Mouse (Mus musculus) G1E (cell line): ENCODE results near the gene Dock3. TPM values are rescaled to one million over a fixed set of nuclear protein-coding genes. Genes with fewer than 3 reads are reported as not detected.

Source experiments
- ATAC-seq: 2 replicates; pipeline ENCODE4 v1.8.0; 2016; ENCODE audit warnings: mild to moderate bottlenecking; ENCODE audit not compliant: insufficient number of reproducible peaks, poor library complexity, low FRiP score, severe bottlenecking; ENCODE audit errors: extremely low read depth
- DNase-seq: peaks from one replicate; pipeline ENCODE4 v3.0.0; 2012; ENCODE audit warnings: low spot score
- H3K27me3 ChIP-seq: 2 replicates; pipeline ENCODE4 v1.6.1; 2012; ENCODE audit warnings: mild to moderate bottlenecking, low read length, inconsistent platforms; ENCODE audit not compliant: insufficient read depth
- H3K36me3 ChIP-seq: replicated peaks from 2 replicates; pipeline ENCODE3; 2012; ENCODE audit warnings: mild to moderate bottlenecking, inconsistent platforms
- H3K4me1 ChIP-seq: 2 replicates; pipeline ENCODE4 v1.6.1; 2012; ENCODE audit warnings: low read depth, low read length, inconsistent platforms, mixed read lengths; ENCODE audit not compliant: insufficient read depth
- H3K4me3 ChIP-seq: 2 replicates; pipeline ENCODE4 v1.5.1; 2012; ENCODE audit warnings: low read depth, mild to moderate bottlenecking, inconsistent platforms, low read length, moderate library complexity, mixed read lengths
- H3K9me3 ChIP-seq: replicated peaks from 2 replicates; pipeline ENCODE4 v1.6.1; 2012; ENCODE audit warnings: inconsistent platforms
- CTCF ChIP-seq: IDR thresholded peaks from 2 replicates; pipeline ENCODE4 v1.5.1; 2012; ENCODE audit warnings: low read depth, low read length, inconsistent platforms, mixed read lengths
- GATA1 ChIP-seq: IDR thresholded peaks from 2 replicates; pipeline ENCODE4 v1.6.1; 2012; ENCODE audit warnings: borderline replicate concordance, low read length, inconsistent platforms, mixed read lengths
- GATA2 ChIP-seq: IDR thresholded peaks from 2 replicates; pipeline ENCODE4 v1.6.1; 2012; ENCODE audit warnings: low read depth, low read length, inconsistent platforms, borderline replicate concordance
- POLR2AphosphoS5 ChIP-seq: IDR thresholded peaks from 2 replicates; pipeline ENCODE4 v1.6.1; 2012; ENCODE audit warnings: low read depth, low read length, inconsistent platforms; ENCODE audit not compliant: insufficient replicate concordance
- TAL1 ChIP-seq: conservative IDR thresholded peaks from 2 replicates; pipeline ENCODE4 v1.6.1; 2012; ENCODE audit warnings: low read depth, low read length, inconsistent platforms, mixed read lengths
- polyA plus RNA-seq: library from polyadenylated mRNA; stranded (reverse); fragments of >175 nt; gene quantifications from 2 replicates; pipeline ENCODE4 v1.2.3, GENCODE M21; 2012
- total RNA-seq, 2 experiments: library from RNA; stranded (forward) in 1 of 2; stranded (reverse) in 1 of 2; fragments of 200-1000 nt in 1 of 2; fragments of >200 nt in 1 of 2; fragmentation: Nextera tagmentation in 1 of 2; gene quantifications; 2 replicates each; pipeline ENCODE4 v1.2.3; 2014 to 2017

The Dock3 gene
- total and polyA plus RNA-seq, 3 experiments = 0.33 TPM; not detected in 2

DNA sequence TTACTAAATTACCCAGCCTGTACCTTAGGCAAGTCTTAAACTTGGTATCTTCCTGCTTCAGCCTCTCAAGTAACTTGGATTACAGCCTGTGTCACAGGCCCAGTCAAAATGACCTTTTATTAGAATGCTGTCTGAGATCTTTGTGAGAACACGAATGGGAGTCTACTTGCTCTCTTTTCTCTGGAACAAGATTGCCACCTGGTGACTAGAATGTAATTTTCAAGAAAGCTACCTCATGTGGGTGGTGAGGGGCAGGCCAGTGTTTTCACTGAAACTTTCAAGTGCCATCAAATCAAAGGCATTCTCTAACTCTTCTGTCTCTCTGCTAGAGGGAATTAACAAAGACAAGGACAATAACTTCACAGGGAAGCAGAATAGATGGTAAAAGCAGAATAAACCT is 317.9 kb downstream of the Dock3 start:
- Histone ChIP-seq H3K4me3 (no peak overlapping the region), H3K27me3 (peaks cover 9% of the 10 kb centered on the region), H3K9me3 (no peaks in the 10 kb centered on the region), H3K36me3 (no peaks in the 10 kb centered on the region), H3K4me1 (no peaks in the 10 kb centered on the region)
- ATAC-seq = no peak
- DNase-seq = no peak
- TF ChIP-seq GATA1 (no peak), CTCF (no peak), POLR2AphosphoS5 (no peak), GATA2 (no peak), TAL1 (no peak)

DNA sequence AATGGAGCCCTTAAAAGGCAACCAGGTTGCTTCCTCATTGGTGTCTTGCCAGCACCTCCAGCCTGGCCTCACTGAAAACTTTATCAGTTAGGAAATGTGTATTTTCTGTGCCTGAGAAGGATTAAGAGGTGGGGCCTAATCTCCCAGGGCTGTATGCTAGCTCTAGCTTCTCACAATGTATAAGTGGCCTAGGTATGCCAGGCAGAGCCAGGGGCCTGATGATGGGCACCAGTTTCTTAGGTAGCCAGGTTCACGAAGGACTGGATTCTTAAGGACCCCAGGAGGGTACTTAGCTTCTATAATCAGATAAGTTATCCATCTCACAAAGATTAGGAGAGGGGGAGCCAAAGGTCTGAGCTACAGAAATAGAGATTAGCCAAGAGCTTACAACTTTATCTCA is 320.1 kb downstream of the Dock3 start:
- no peaks in the 10 kb centered on the region for H3K4me1 ChIP-seq
- no peaks in the 10 kb centered on the region for H3K9me3 ChIP-seq
- TF ChIP-seq CTCF (no peak), GATA2 (no peak), POLR2AphosphoS5 (no peak), TAL1 (no peak), GATA1 (no peak)
- no peak for DNase-seq
- ATAC-seq = no peak
- H3K27me3 ChIP-seq = peaks cover 16% of the 10 kb centered on the region
- no peaks in the 10 kb centered on the region for H3K36me3 ChIP-seq
- H3K4me3 ChIP-seq = no peak overlapping the region

DNA sequence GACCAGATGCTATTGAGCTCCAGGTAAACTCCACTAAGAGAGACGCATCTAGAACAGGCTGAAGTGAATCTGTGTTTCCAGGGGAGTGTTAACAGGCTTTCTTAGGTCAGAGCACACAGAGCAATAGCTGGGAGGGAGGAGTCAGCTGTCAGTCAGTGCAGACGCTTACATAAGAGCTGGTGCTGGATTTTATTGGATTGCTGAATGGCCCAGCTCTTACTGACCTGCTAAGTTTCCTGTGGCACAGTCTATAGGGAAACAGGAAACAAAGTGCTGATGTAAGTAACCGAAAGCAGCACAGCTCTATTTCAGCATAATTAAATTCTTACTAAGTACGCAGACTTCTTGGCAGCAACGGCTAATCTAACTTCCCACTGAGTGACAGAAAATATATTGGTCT is 323.0 kb downstream of the Dock3 start:
- no peak for ATAC-seq

DNA sequence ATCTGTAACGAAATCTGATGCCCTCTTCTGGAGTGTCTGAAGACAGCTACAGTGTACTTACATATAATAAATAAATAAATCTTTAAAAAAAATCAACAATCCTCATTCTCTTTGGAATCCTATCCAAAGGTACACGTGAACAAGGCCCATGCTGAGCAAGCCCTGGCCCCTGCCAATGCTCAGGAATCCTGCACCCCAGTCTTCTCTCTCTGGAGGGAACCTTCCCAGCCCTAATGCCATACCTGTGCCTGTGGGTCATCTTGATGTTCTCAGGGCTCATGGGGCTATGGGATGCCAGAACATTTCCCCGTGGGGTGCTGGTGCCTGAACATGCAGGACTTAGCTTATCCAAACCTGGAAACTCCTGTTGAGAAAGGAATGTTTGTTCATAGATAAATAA is 323.5 kb downstream of the Dock3 start:
- no peak overlapping the region for H3K4me3 ChIP-seq
- no peak for DNase-seq
- ATAC-seq = no peak
- H3K9me3 ChIP-seq = no peaks in the 10 kb centered on the region
- H3K36me3 ChIP-seq = no peaks in the 10 kb centered on the region
- TF ChIP-seq POLR2AphosphoS5 (no peak), GATA1 (no peak), GATA2 (no peak), TAL1 (no peak), CTCF (no peak)
- peaks cover 16% of the 10 kb centered on the region for H3K27me3 ChIP-seq
- no peaks in the 10 kb centered on the region for H3K4me1 ChIP-seq

More for the DNA sequence above, 323.0 kb downstream of the Dock3 start:
- no peak for DNase-seq
- H3K36me3 ChIP-seq = no peaks in the 10 kb centered on the region
- TF ChIP-seq GATA2 (no peak), POLR2AphosphoS5 (no peak), CTCF (no peak), TAL1 (no peak), GATA1 (no peak)
- H3K9me3 ChIP-seq = no peaks in the 10 kb centered on the region
- H3K27me3 ChIP-seq = peaks cover 16% of the 10 kb centered on the region
- no peaks in the 10 kb centered on the region for H3K4me1 ChIP-seq
- no peak overlapping the region for H3K4me3 ChIP-seq

DNA sequence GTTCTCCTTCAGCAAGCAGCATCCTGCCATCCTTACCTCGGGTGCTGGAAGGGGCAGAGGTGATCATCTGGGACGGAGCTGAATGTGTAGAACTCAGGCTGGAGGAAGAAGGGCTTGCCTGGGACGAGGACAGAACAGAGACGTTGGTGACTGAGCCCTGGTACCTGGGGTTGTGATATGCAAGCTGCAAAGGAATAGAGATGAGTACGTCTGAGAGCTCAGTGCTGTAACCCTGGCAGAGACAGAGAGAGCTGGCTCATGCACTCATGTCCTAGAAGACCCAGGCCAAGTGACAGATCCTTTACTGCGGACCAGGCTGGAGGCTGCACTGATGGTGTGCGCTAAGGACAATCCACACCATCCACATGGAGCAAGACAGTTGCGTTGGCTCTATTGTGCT is 325.1 kb downstream of the Dock3 start:
- ATAC-seq (no peak), DNase-seq (no peak)
- Histone ChIP-seq H3K27me3 (peaks cover 24% of the 10 kb centered on the region), H3K9me3 (no peaks in the 10 kb centered on the region), H3K4me3 (no peak overlapping the region), H3K36me3 (no peaks in the 10 kb centered on the region), H3K4me1 (no peaks in the 10 kb centered on the region)
- TF ChIP-seq POLR2AphosphoS5 (no peak), TAL1 (no peak), GATA1 (no peak), GATA2 (no peak), CTCF (no peak)

DNA sequence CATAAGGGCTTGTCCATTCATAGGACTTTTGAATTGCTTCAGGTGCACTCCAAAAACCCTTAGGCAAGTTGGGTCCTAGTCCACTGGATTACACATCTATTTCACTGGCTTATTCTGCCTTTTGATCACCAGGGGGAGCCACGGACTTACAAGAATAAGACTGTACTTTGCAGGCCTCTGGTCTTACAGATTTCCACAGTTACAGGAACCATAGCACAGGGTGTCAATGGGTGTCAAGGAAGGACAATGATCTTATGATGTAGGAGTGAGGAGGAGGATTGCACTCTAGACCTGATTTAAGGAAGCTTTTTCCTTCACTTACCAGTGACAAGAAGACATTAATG is 327.9 kb downstream of the Dock3 start:
- peaks cover 45% of the 10 kb centered on the region for H3K27me3 ChIP-seq
- no peak overlapping the region for H3K4me3 ChIP-seq
- no peak for TF ChIP-seq CTCF
- TF ChIP-seq GATA1 = no peak
- no peak for TF ChIP-seq GATA2
- no peak for TF ChIP-seq TAL1
- TF ChIP-seq POLR2AphosphoS5 = no peak
- no peaks in the 10 kb centered on the region for H3K9me3 ChIP-seq
- no peak for ATAC-seq
- no peaks in the 10 kb centered on the region for H3K36me3 ChIP-seq
- DNase-seq = peak; percentile 12
- H3K4me1 ChIP-seq = no peaks in the 10 kb centered on the region
